In genomic region chr10:103235707-103236459, GRCm38 (mm10) we compare ENCODE assay signal across 7 mouse cellular contexts. TPM values are rescaled to one million over a fixed set of nuclear protein-coding genes. Genes with fewer than 3 reads are reported as not detected.
DNase-seq lines count a peak whose midpoint lies in the region; ATAC-seq and TF ChIP-seq lines count a peak whose summit lies in the region.

TSS of gene Lrriq1 (minus strand) at chr10:103236322.

- WGBS in heart, embryonic 10.5 days = 7% methylated on average over 25 of the region's 25 CpGs
- 6% methylated on average over 25 of the region's 25 CpGs for WGBS in kidney, embryonic 16.5 days
- 6% methylated on average over 25 of the region's 25 CpGs for WGBS in limb, embryonic 14.5 days
- 7% methylated on average over 25 of the region's 25 CpGs for WGBS in midbrain, embryonic 16.5 days

- no peaks in the 10 kb centered on the region for H3K4me1 ChIP-seq in heart, embryonic 10.5 days
- H3K4me1 ChIP-seq in kidney, embryonic 16.5 days (ENCODE audit: insufficient read depth, low read length) = no peaks in the 10 kb centered on the region
- no peaks in the 10 kb centered on the region for H3K4me1 ChIP-seq in limb, embryonic 14.5 days (ENCODE audit: control insufficient read depth, insufficient read depth, low read length)
- H3K4me1 ChIP-seq in midbrain, embryonic 16.5 days (ENCODE audit: control insufficient read depth, insufficient read depth, low read length) = peaks cover 2% of the 10 kb centered on the region; the same call in 1 of the 2 replicates
- H3K4me1 ChIP-seq in testis, adult 2 months (ENCODE audit: control insufficient read depth, insufficient read depth, low read length) = peaks cover 4% of the 10 kb centered on the region; the same call in 1 of the 2 replicates

- H3K4me2 ChIP-seq in kidney, embryonic 16.5 days (replicated peaks; ENCODE audit: low read depth, low read length) = peak within 1 kb of the TSS; percentile 84
- H3K4me2 ChIP-seq in limb, embryonic 14.5 days (replicated peaks; ENCODE audit: low read depth, low read length, severe bottlenecking) = peak within 1 kb of the TSS; percentile 66
- H3K4me2 ChIP-seq in midbrain, embryonic 16.5 days (ENCODE audit: low read length) = peak within 1 kb of the TSS; percentile 77

- no peaks in the 10 kb centered on the region for H3K9me3 ChIP-seq in heart, embryonic 10.5 days
- no peaks in the 10 kb centered on the region for H3K9me3 ChIP-seq in kidney, embryonic 16.5 days (ENCODE audit: low read length)
- no peaks in the 10 kb centered on the region for H3K9me3 ChIP-seq in limb, embryonic 14.5 days (ENCODE audit: control insufficient read depth, low read length)
- H3K9me3 ChIP-seq in midbrain, embryonic 16.5 days (replicated peaks; ENCODE audit: control insufficient read depth, low read length, poor library complexity, severe bottlenecking) = no peaks in the 10 kb centered on the region

- DNase-seq in adrenal gland, postnatal 14 days = peak; percentile 84
- DNase-seq in cerebellum, postnatal 4 days (ENCODE audit: low spot score in 2 of 2) = peak; percentile 54 to 70
- peak; percentile 91 for DNase-seq in heart, embryonic 10.5 days (ENCODE audit: low spot score)
- peak; percentile 81 for DNase-seq in limb, embryonic 14.5 days (ENCODE audit: low spot score)

- peak; percentile 100 for ATAC-seq in kidney, embryonic 16.5 days (ENCODE audit: low FRiP score, low TSS enrichment)
- ATAC-seq in limb, embryonic 14.5 days (ENCODE audit: low FRiP score, low read depth) = peak; percentile 94
- peak; percentile 100 for ATAC-seq in midbrain, embryonic 16.5 days

- TF ChIP-seq POLR2A in limb, embryonic 14.5 days (IDR thresholded peaks at IDR 0.05; ENCODE audit: borderline replicate concordance, extremely low read depth, insufficient read depth, insufficient read length) = no peak
- TF ChIP-seq POLR2A in testis, adult 2 months (IDR thresholded peaks at IDR 0.05; ENCODE audit: control insufficient read depth, low read depth, low read length) = peak; percentile 94; the same call in 1 of the 2 replicates

- peak within 1 kb of the TSS; percentile 60 for H3K9ac ChIP-seq in kidney, embryonic 16.5 days (replicated peaks; ENCODE audit: low read length)
- peak within 1 kb of the TSS; percentile 49 for H3K9ac ChIP-seq in limb, embryonic 14.5 days (ENCODE audit: low read depth, low read length, severe bottlenecking)
- peak within 1 kb of the TSS; percentile 56 for H3K9ac ChIP-seq in midbrain, embryonic 16.5 days (ENCODE audit: low read depth, low read length)

- H3K27me3 ChIP-seq in heart, embryonic 10.5 days (ENCODE audit: insufficient read depth, poor library complexity, severe bottlenecking) = no peaks in the 10 kb centered on the region
- H3K27me3 ChIP-seq in kidney, embryonic 16.5 days (ENCODE audit: insufficient read depth, low read length) = no peaks in the 10 kb centered on the region
- no peaks in the 10 kb centered on the region for H3K27me3 ChIP-seq in limb, embryonic 14.5 days (ENCODE audit: control insufficient read depth, insufficient read depth, low read length)
- H3K27me3 ChIP-seq in midbrain, embryonic 16.5 days (ENCODE audit: control insufficient read depth, insufficient read depth, low read depth, low read length) = no peaks in the 10 kb centered on the region
- no peaks in the 10 kb centered on the region for H3K27me3 ChIP-seq in testis, adult 2 months (ENCODE audit: control insufficient read depth, insufficient read depth, low read length)

- H3K27ac ChIP-seq in heart, embryonic 10.5 days = no peak within 1 kb of the TSS
- no peak within 1 kb of the TSS for H3K27ac ChIP-seq in kidney, embryonic 16.5 days (ENCODE audit: low read length)
- no peak within 1 kb of the TSS for H3K27ac ChIP-seq in limb, embryonic 14.5 days (replicated peaks; ENCODE audit: low read depth, low read length)
- H3K27ac ChIP-seq in midbrain, embryonic 16.5 days (ENCODE audit: low read length) = no peak within 1 kb of the TSS
- H3K27ac ChIP-seq in testis, adult 2 months (ENCODE audit: control insufficient read depth, insufficient read depth, low read depth, low read length) = peak within 1 kb of the TSS; percentile 77

- H3K36me3 ChIP-seq in heart, embryonic 10.5 days = no peaks in the 10 kb centered on the region
- H3K36me3 ChIP-seq in kidney, embryonic 16.5 days (ENCODE audit: insufficient read depth, low read length) = no peaks in the 10 kb centered on the region
- no peaks in the 10 kb centered on the region for H3K36me3 ChIP-seq in limb, embryonic 14.5 days (ENCODE audit: control insufficient read depth, insufficient read depth, low read length)
- H3K36me3 ChIP-seq in midbrain, embryonic 16.5 days (ENCODE audit: control insufficient read depth, insufficient read depth, low read length) = no peaks in the 10 kb centered on the region
- no peaks in the 10 kb centered on the region for H3K36me3 ChIP-seq in testis, adult 2 months (ENCODE audit: control insufficient read depth, insufficient read depth, low read length)

- peak within 1 kb of the TSS; percentile 67 for H3K4me3 ChIP-seq in heart, embryonic 10.5 days
- H3K4me3 ChIP-seq in kidney, embryonic 16.5 days (ENCODE audit: low read length) = peak within 1 kb of the TSS; percentile 65
- H3K4me3 ChIP-seq in limb, embryonic 14.5 days (replicated peaks; ENCODE audit: low read length) = peak within 1 kb of the TSS; percentile 47
- peak within 1 kb of the TSS; percentile 52 for H3K4me3 ChIP-seq in midbrain, embryonic 16.5 days (ENCODE audit: low read depth, low read length)
- H3K4me3 ChIP-seq in testis, adult 2 months (ENCODE audit: control insufficient read depth, low read depth, low read length) = peak within 1 kb of the TSS; percentile 98

- no peak for TF ChIP-seq CTCF in testis, adult 2 months (IDR thresholded peaks at IDR 0.05; ENCODE audit: control insufficient read depth, insufficient read depth, insufficient replicate concordance, low read depth, low read length)

RNA-seq across cellular contexts. Expression of gene Lrriq1, which starts in this region (rescaled TPM):
- 0.70 TPM in 1 of 2 replicates, not detected in the other for total RNA-seq in adrenal gland, postnatal 14 days (2021)
- 0.12 TPM in 1 of 2 replicates, not detected in the other for polyA plus RNA-seq in heart, embryonic 10.5 days (2016; fragmentation: Nextera tagmentation; extraction: Ambion mirVana)
- polyA plus RNA-seq in kidney, embryonic 16.5 days (2015; fragmentation: Nextera tagmentation; extraction: Ambion mirVana) = 16.9 and 17.9 TPM in 2 replicates
- polyA plus RNA-seq in limb, embryonic 14.5 days (2012; rRNA removed) = 0.13 TPM in 1 of 2 replicates, not detected in the other
- not detected in 2 replicates for polyA plus RNA-seq in limb, embryonic 14.5 days (2014; fragmentation: Nextera tagmentation; extraction: Ambion mirVana)
- polyA plus RNA-seq in midbrain, embryonic 16.5 days (2015; fragmentation: Nextera tagmentation; extraction: Ambion mirVana) = 4.0 and 4.1 TPM in 2 replicates
- 15.8 and 18.7 TPM in 2 replicates for polyA plus RNA-seq in testis, adult 2 months (2012; rRNA removed)

Comparison
In these comparisons a context has a peak if more than half of its experiments do, and no peak if none do; other contexts are left out.
1. Peak in DNase-seq in adrenal gland, postnatal 14 days; RNA of the gene not detected or under 1 TPM.
2. Peak in DNase-seq and H3K4me3 ChIP-seq in heart, embryonic 10.5 days; RNA of the gene not detected or under 1 TPM.
3. Peak in DNase-seq, ATAC-seq, H3K4me3 ChIP-seq, H3K9ac ChIP-seq and H3K4me2 ChIP-seq in limb, embryonic 14.5 days; RNA of the gene not detected or under 1 TPM.
4. H3K4me3 ChIP-seq: peak in every context shown above with its lines; median percentile 98 in testis, adult 2 months; 67 in heart, embryonic 10.5 days; 65 in kidney, embryonic 16.5 days; 52 in midbrain, embryonic 16.5 days; 47 in limb, embryonic 14.5 days.